Mouse (Mus musculus): ENCODE measurements around the gene Camsap2. TPM values are rescaled to one million over a fixed set of nuclear protein-coding genes. Genes with fewer than 3 reads are reported as not detected.

The Camsap2 gene
- total and polyA plus RNA-seq, 3 experiments: 8.8 to 46.9 (median 40.5) TPM

DNA sequence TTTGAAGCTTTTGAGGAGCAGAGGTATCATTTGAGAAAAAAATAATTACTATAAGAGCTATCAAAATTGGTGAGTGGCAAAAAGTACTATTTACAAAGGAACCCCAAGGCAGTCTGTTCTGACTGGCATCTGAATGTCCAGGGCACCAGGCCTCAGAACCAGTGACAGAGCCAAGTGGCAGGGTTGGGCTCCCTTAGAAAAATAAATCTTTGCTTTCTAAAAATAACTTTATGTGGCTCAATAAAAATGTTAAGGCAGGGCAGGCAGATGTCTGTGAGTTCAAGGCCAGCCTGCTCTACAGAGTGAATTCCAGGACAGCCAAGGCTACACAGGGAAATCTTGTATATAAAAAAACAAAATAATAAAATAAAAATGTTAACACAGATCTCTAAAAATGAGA lies 51.9 kb downstream of the Camsap2 start:
- DNase-seq (ENCODE audit: low spot score): no peak

DNA sequence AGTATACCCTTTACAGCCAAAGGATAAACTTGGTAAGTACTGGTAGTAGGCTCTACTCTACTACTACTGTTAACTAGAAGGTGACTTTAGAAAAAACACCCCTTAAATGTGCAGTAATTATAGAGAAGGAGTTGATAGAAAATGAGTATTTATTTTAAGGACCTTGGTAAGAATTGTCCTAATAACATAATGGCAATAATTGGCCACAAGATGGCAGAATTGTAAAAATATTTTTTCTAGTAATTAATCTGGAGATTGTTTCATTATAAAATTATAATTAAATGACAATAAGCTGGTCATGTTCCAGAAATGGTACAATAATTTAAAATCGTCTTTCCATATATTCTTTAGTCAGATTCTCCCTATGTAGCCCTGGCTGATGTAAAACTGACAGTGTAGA lies 56.1 kb downstream of the Camsap2 start:
- Histone ChIP-seq H3K4me3 (ENCODE audit: low read depth, low read length) (no peak overlapping the region), H3K4me1 (ENCODE audit: insufficient read depth, low read depth, low read length) (no peaks in the 10 kb centered on the region), H3K27me3 (ENCODE audit: insufficient read depth, low read length) (no peaks in the 10 kb centered on the region), H3K9me3 (replicated peaks) (no peaks in the 10 kb centered on the region), H3K36me3 (replicated peaks) (peaks cover 51% of the 10 kb centered on the region)
- no peak for ATAC-seq (ENCODE audit: extremely low read depth, insufficient number of reproducible peaks, low FRiP score, poor library complexity, severe bottlenecking)
- no peak for TF ChIP-seq GATA2 (IDR thresholded peaks at IDR 0.05; ENCODE audit: borderline replicate concordance, low read depth, low read length)
- no peak for TF ChIP-seq POLR2AphosphoS5 (IDR thresholded peaks at IDR 0.05; ENCODE audit: insufficient replicate concordance, low read depth, low read length)
- no peak for TF ChIP-seq CTCF (IDR thresholded peaks at IDR 0.05; ENCODE audit: low read depth, low read length)
- TF ChIP-seq TAL1 (conservative IDR thresholded peaks at IDR 0.05; ENCODE audit: low read depth, low read length): no peak
- no peak for TF ChIP-seq GATA1 (IDR thresholded peaks at IDR 0.05; ENCODE audit: borderline replicate concordance, low read length)
- DNase-seq (ENCODE audit: low spot score): no peak

More for the DNA sequence above, 51.9 kb downstream of the Camsap2 start:
- Histone ChIP-seq H3K9me3 (replicated peaks) (no peaks in the 10 kb centered on the region), H3K27me3 (ENCODE audit: insufficient read depth, low read length) (no peaks in the 10 kb centered on the region), H3K4me3 (ENCODE audit: low read depth, low read length) (no peak overlapping the region), H3K36me3 (replicated peaks) (peaks cover 54% of the 10 kb centered on the region), H3K4me1 (ENCODE audit: insufficient read depth, low read depth, low read length) (no peaks in the 10 kb centered on the region)
- TF ChIP-seq TAL1 (conservative IDR thresholded peaks at IDR 0.05; ENCODE audit: low read depth, low read length): no peak
- TF ChIP-seq GATA1 (IDR thresholded peaks at IDR 0.05; ENCODE audit: borderline replicate concordance, low read length): no peak
- no peak for TF ChIP-seq CTCF (IDR thresholded peaks at IDR 0.05; ENCODE audit: low read depth, low read length)
- TF ChIP-seq GATA2 (IDR thresholded peaks at IDR 0.05; ENCODE audit: borderline replicate concordance, low read depth, low read length): no peak
- TF ChIP-seq POLR2AphosphoS5 (IDR thresholded peaks at IDR 0.05; ENCODE audit: insufficient replicate concordance, low read depth, low read length): no peak
- no peak for ATAC-seq (ENCODE audit: extremely low read depth, insufficient number of reproducible peaks, low FRiP score, poor library complexity, severe bottlenecking)

DNA sequence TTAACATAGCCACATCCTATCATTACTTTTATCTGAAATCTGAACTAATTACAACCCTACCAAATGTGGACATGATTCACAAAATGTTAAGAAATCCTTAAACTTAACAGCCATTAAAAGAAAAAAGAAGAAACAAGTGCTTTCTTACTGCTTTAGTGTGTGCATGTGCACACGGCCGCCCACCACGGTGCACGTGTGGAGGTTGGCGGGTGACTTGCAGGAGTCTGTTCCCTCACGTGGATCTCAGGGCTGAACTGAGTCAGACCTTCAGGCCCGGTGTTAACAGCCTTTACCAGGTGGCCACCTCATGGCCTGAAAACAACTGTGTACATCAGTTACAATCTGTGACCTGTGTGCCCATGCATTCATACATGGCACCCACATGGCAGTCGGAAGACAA lies 68.5 kb downstream of the Camsap2 start:
- Histone ChIP-seq H3K4me1 (ENCODE audit: insufficient read depth, low read depth, low read length) (no peaks in the 10 kb centered on the region), H3K27me3 (ENCODE audit: insufficient read depth, low read length) (no peaks in the 10 kb centered on the region), H3K9me3 (replicated peaks) (no peaks in the 10 kb centered on the region), H3K36me3 (replicated peaks) (peaks cover 90% of the 10 kb centered on the region), H3K4me3 (ENCODE audit: low read depth, low read length) (no peak overlapping the region)
- no peak for TF ChIP-seq TAL1 (conservative IDR thresholded peaks at IDR 0.05; ENCODE audit: low read depth, low read length)
- no peak for TF ChIP-seq CTCF (IDR thresholded peaks at IDR 0.05; ENCODE audit: low read depth, low read length)
- TF ChIP-seq GATA2 (IDR thresholded peaks at IDR 0.05; ENCODE audit: borderline replicate concordance, low read depth, low read length): no peak
- no peak for TF ChIP-seq GATA1 (IDR thresholded peaks at IDR 0.05; ENCODE audit: borderline replicate concordance, low read length)
- TF ChIP-seq POLR2AphosphoS5 (IDR thresholded peaks at IDR 0.05; ENCODE audit: insufficient replicate concordance, low read depth, low read length): no peak
- DNase-seq (ENCODE audit: low spot score) (no peak), ATAC-seq (ENCODE audit: extremely low read depth, insufficient number of reproducible peaks, low FRiP score, poor library complexity, severe bottlenecking) (no peak)

DNA sequence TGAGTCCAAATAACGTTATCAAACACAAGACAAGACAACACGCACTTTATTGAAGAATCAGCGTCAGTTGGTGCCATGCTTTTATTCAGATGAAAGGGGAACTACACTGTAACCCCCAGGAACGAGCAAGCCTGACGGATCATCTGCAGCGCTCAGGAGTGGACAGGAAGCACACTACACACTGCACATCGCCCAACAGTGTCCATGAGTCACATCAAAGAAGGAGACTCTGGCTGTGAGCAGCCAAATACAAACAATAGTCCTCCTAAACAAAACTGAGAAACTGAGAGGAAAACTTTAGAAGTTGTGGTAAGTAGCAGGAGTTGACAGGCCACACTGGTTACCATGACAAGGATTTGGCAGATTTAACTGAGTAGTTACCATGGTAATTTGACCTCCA lies 77.7 kb downstream of the Camsap2 start:
- Histone ChIP-seq H3K4me3 (ENCODE audit: low read depth, low read length) (no peak overlapping the region), H3K36me3 (replicated peaks) (peaks cover 45% of the 10 kb centered on the region), H3K4me1 (ENCODE audit: insufficient read depth, low read depth, low read length) (peaks cover 4% of the 10 kb centered on the region; the same call in 1 of the 2 replicates), H3K9me3 (replicated peaks) (no peaks in the 10 kb centered on the region), H3K27me3 (ENCODE audit: insufficient read depth, low read length) (peaks cover 8% of the 10 kb centered on the region; the same call in 1 of the 2 replicates)
- no peak for ATAC-seq (ENCODE audit: extremely low read depth, insufficient number of reproducible peaks, low FRiP score, poor library complexity, severe bottlenecking)
- TF ChIP-seq GATA2 (IDR thresholded peaks at IDR 0.05; ENCODE audit: borderline replicate concordance, low read depth, low read length): no peak
- TF ChIP-seq TAL1 (conservative IDR thresholded peaks at IDR 0.05; ENCODE audit: low read depth, low read length): no peak
- no peak for TF ChIP-seq GATA1 (IDR thresholded peaks at IDR 0.05; ENCODE audit: borderline replicate concordance, low read length)
- no peak for TF ChIP-seq POLR2AphosphoS5 (IDR thresholded peaks at IDR 0.05; ENCODE audit: insufficient replicate concordance, low read depth, low read length)
- TF ChIP-seq CTCF (IDR thresholded peaks at IDR 0.05; ENCODE audit: low read depth, low read length): no peak
- DNase-seq (ENCODE audit: low spot score): no peak

DNA sequence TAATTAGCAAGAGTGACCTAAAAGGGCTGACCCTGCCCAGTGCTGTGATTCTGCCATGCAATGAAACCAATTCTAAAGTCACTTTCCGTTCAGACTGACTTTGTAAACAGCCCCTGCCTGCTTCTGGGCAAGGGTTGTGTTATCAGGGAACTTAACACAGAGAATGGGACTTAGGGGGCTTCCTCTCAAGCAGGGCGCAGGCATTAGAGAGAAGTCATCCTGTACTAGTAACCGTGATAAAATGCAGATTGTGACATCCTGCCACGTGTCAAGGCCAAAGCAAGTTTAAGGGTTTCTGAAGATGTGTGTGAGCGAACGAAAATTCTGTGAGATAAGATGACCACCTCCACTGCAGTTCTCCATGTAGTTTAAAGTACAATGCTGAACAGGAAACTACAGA lies 79.8 kb downstream of the Camsap2 start:
- H3K27me3 ChIP-seq (ENCODE audit: insufficient read depth, low read length): peaks cover 20% of the 10 kb centered on the region; the same call in 1 of the 2 replicates
- H3K9me3 ChIP-seq (replicated peaks): no peaks in the 10 kb centered on the region
- peaks cover 5% of the 10 kb centered on the region; the same call in 1 of the 2 replicates for H3K4me1 ChIP-seq (ENCODE audit: insufficient read depth, low read depth, low read length)
- ATAC-seq (ENCODE audit: extremely low read depth, insufficient number of reproducible peaks, low FRiP score, poor library complexity, severe bottlenecking) (no peak), DNase-seq (ENCODE audit: low spot score) (no peak)
- H3K4me3 ChIP-seq (ENCODE audit: low read depth, low read length): no peak overlapping the region
- H3K36me3 ChIP-seq (replicated peaks): peaks cover 24% of the 10 kb centered on the region
- TF ChIP-seq TAL1 (conservative IDR thresholded peaks at IDR 0.05; ENCODE audit: low read depth, low read length) (no peak), POLR2AphosphoS5 (IDR thresholded peaks at IDR 0.05; ENCODE audit: insufficient replicate concordance, low read depth, low read length) (no peak), GATA1 (IDR thresholded peaks at IDR 0.05; ENCODE audit: borderline replicate concordance, low read length) (no peak), CTCF (IDR thresholded peaks at IDR 0.05; ENCODE audit: low read depth, low read length) (no peak), GATA2 (IDR thresholded peaks at IDR 0.05; ENCODE audit: borderline replicate concordance, low read depth, low read length) (no peak)

DNA sequence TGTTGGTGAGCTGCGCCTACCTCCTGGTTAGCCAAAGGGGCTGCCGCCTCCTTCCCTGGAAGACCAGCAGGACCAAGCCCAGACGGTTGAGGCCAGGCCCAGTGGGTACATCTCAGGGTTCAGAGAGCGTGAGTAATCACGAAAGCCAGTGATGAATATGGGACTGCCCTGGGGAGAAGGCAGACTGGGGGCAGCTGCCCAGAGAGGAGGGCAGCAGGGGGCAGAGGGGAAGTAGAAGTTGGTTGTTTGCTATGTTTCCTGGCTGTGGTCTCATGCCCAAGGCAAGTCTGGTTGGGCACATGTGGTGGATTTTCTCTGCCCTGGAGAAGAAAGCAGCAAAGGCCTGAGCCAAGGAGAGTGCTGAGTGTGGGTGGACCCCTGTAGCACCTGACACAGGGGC lies 82.5 kb downstream of the Camsap2 start:
- H3K4me3 ChIP-seq (ENCODE audit: low read depth, low read length): no peak overlapping the region
- DNase-seq (ENCODE audit: low spot score): no peak
- H3K27me3 ChIP-seq (ENCODE audit: insufficient read depth, low read length): peaks cover 44% of the 10 kb centered on the region; the same call in 1 of the 2 replicates

More for the DNA sequence above, 82.5 kb downstream of the Camsap2 start:
- TF ChIP-seq CTCF (IDR thresholded peaks at IDR 0.05; ENCODE audit: low read depth, low read length) (no peak), TAL1 (conservative IDR thresholded peaks at IDR 0.05; ENCODE audit: low read depth, low read length) (no peak), GATA2 (IDR thresholded peaks at IDR 0.05; ENCODE audit: borderline replicate concordance, low read depth, low read length) (no peak)
- Histone ChIP-seq H3K9me3 (replicated peaks) (peaks cover 15% of the 10 kb centered on the region), H3K4me1 (ENCODE audit: insufficient read depth, low read depth, low read length) (peaks cover 8% of the 10 kb centered on the region), H3K36me3 (replicated peaks) (peaks cover 8% of the 10 kb centered on the region)
- ATAC-seq (ENCODE audit: extremely low read depth, insufficient number of reproducible peaks, low FRiP score, poor library complexity, severe bottlenecking): no peak
